Mouse (Mus musculus) hindbrain, embryonic 10.5 days (tissue): ENCODE results near the gene Iqcd. TPM values are rescaled to one million over a fixed set of nuclear protein-coding genes. Genes with fewer than 3 reads are reported as not detected.

Source experiments
- DNase-seq: peaks from one replicate; pipeline ENCODE4 v3.0.0-alpha.2; 2017; ENCODE audit warnings: low spot score
- H3K27ac ChIP-seq: fragments of 300-500 bp; sonication (generic); 2 replicates; pipeline ENCODE4 v1.5.1; 2016; ENCODE audit warnings: mild to moderate bottlenecking, moderate library complexity
- H3K27me3 ChIP-seq: fragments of 300-500 bp; sonication (generic); 2 replicates; pipeline ENCODE4 v1.6.1; 2016; ENCODE audit warnings: mild to moderate bottlenecking; ENCODE audit not compliant: poor library complexity, insufficient read depth, severe bottlenecking
- H3K36me3 ChIP-seq: fragments of 300-500 bp; sonication (generic); 2 replicates; pipeline ENCODE4 v1.6.1; 2016; ENCODE audit warnings: mild to moderate bottlenecking, moderate library complexity
- H3K4me1 ChIP-seq: fragments of 300-500 bp; sonication (generic); replicated peaks from 2 replicates; pipeline ENCODE4 v1.6.1; 2016; ENCODE audit warnings: mild to moderate bottlenecking
- H3K4me3 ChIP-seq: fragments of 300-500 bp; sonication (generic); 2 replicates; pipeline ENCODE4 v1.5.1; 2016; ENCODE audit warnings: mild to moderate bottlenecking, moderate library complexity
- H3K9me3 ChIP-seq: fragments of 300-500 bp; sonication (generic); 2 replicates; pipeline ENCODE4 v1.6.1; 2016; ENCODE audit warnings: mild to moderate bottlenecking, moderate library complexity
- WGBS: fragments of 180-500 bp; shearing (Covaris S2); methylation state at CpG from one replicate; pipeline ENCODE4 v1.1.7; 2016; 5-methylcytosine and 5-hydroxymethylcytosine counted together
- polyA plus RNA-seq: library from polyadenylated mRNA; unstranded; fragments of >200 nt; fragmentation: Nextera tagmentation; extraction: Ambion mirVana; gene quantifications from 2 replicates; pipeline ENCODE4 v1.2.1, GENCODE M21; 2016

Iqcd gene
- polyA plus RNA-seq, 1 experiment from 2014 or later: 2.8 TPM

DNA sequence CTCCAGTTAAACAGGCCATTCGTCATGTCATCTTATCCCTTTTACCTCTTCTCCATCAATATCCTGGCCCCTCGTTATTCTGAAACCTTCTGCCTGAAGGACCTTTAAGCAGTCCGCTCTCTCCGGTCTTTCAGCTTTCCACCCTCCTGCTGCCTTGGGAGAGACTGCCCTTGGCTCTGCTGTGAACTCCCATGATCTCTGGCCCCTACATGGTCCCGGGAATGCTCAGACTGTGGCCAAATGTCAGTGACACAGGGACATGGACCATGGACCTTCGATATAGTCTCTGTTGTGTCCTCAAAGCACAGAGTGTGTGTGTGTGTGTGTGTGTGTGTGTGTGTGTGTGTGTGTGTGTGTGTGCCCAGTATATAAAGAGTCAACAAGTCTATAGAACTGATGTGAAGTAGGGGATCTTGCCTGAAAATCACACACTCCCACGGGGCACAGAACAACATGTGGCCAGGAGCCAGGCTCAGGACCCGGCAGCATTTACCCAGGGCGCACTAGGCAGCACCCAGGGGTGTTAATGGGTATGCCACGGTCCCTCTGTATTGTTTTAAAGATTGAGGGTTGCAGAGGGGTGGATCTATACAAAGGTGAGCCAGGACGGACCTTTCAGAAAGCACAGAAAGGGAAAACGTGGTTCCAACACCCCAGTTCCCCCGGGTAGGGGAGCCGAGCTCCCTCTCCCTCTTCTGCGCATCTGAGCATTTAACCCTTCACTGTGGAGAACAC is 23.5 kb upstream of the Iqcd start:
- WGBS: 46% methylated on average over 15 of the region's 15 CpGs
- Histone ChIP-seq H3K9me3 (no peaks in the 10 kb centered on the region), H3K27ac (peak overlapping the region; percentile 85), H3K36me3 (no peaks in the 10 kb centered on the region), H3K4me1 (peaks cover 90% of the 10 kb centered on the region), H3K4me3 (no peak overlapping the region), H3K27me3 (no peaks in the 10 kb centered on the region)
- DNase-seq: no peak

DNA sequence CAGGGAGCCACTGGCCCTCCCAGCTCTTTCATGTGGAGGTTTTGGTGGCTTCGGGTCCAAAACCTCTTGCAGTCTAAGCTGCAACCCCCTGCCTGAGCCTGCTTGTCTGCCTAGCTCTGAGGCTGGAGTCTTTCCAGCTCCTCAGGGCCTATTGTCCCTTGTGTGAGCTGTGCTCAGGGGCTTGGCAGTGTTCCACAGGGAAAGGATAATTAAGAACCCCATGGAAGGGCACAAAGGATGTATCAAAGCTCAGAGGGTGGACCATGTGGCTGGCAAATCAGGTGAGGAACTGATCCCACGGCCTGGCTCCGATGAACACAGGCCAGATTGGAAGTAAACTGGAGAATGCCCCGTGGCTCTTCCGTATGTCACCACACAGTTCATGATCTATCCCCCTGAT is 22.7 kb upstream of the Iqcd start:
- DNase-seq: no peak
- H3K27me3 ChIP-seq: no peaks in the 10 kb centered on the region
- H3K36me3 ChIP-seq: no peaks in the 10 kb centered on the region
- H3K27ac ChIP-seq: peak overlapping the region; percentile 85
- no peak overlapping the region for H3K4me3 ChIP-seq
- peaks cover 90% of the 10 kb centered on the region for H3K4me1 ChIP-seq
- WGBS: 66% methylated on average over 5 of the region's 5 CpGs
- no peaks in the 10 kb centered on the region for H3K9me3 ChIP-seq

DNA sequence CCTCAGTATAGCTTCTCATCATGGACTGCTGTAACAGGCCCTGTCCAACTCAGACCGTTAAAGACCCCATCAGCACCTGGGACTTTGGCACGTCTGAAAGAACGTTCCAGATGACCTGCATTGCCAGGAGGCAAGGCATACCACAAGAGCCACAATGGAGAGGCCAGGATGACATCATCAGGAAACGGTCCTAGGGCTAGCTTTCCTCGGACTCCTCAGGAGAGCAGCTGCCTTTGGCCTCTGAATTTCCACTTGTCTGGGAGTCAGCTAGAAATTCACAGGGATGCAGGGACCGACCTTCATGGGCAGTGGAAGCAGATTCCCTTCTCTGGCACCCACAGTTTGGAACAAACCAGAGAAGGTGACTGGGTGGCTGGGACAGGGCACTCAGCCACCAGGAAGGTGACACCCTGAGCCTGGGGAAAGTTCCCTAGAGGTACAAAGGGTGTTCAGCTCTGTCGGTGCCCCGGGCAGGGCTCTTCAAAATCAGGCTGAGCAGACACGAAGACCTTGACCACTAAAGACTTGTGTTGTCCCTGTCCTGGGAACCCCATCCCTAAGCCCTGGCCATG is 22.0 kb upstream of the Iqcd start:
- DNase-seq: peak; percentile 15
- Histone ChIP-seq H3K27me3 (no peaks in the 10 kb centered on the region), H3K27ac (peak overlapping the region; percentile 85), H3K4me3 (no peak overlapping the region), H3K9me3 (no peaks in the 10 kb centered on the region), H3K4me1 (peaks cover 93% of the 10 kb centered on the region), H3K36me3 (no peaks in the 10 kb centered on the region)
- WGBS: 57% methylated on average over 9 of the region's 9 CpGs

DNA sequence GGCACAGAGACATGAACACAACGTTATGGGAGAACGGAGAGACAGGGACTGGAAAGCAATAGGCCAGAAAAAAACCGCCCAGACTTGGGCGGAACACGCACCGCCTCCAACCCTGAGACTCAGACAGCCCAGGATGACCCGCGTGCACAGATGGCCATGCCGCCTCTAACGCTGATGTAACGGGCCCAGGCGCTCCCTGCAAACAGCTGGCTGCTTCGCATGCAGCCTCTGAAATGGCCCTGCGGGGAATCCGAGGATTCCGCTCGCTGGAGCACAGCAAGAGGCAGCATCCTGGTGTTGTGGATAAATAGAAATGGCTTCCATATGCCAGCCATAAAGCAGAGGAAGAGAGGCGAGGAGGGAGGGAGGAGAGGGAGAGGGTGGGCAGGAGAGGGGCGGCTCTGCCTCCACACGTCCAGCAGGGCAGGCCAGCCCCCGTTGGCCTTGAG is 21.5 kb upstream of the Iqcd start:
- Histone ChIP-seq H3K9me3 (no peaks in the 10 kb centered on the region), H3K27me3 (no peaks in the 10 kb centered on the region), H3K4me3 (no peak overlapping the region), H3K36me3 (no peaks in the 10 kb centered on the region), H3K27ac (peak overlapping the region; percentile 85), H3K4me1 (peaks cover 89% of the 10 kb centered on the region)
- peak; percentile 74 for DNase-seq
- WGBS: 15% methylated on average over 21 of the region's 21 CpGs

DNA sequence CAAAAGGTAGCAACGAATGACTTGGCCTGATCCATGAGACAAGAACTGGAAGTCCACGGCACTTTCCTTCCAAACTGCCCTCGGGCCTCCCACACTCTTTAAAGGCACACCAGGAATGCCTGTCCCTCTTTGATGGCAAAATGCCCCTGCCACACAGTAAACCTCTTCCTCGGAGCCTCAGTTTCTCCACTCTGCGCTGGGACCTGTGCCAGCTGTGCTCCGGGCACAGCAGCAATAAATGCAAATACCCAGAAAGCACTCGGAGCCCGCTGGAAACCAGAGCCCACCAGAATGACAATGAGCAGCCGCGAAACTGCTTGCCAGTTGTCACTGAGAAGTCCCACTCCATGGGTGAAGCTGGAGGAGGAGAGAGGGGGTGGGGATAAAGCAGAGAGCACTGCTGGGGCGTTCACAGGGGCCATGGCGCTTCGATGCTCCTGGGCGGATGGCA is 21.0 kb upstream of the Iqcd start:
- no peaks in the 10 kb centered on the region for H3K36me3 ChIP-seq
- no peaks in the 10 kb centered on the region for H3K27me3 ChIP-seq
- no peaks in the 10 kb centered on the region for H3K9me3 ChIP-seq
- DNase-seq: peak; percentile 20
- peaks cover 85% of the 10 kb centered on the region for H3K4me1 ChIP-seq
- peak overlapping the region; percentile 85 for H3K27ac ChIP-seq
- 55% methylated on average over 14 of the region's 14 CpGs for WGBS
- H3K4me3 ChIP-seq: no peak overlapping the region

DNA sequence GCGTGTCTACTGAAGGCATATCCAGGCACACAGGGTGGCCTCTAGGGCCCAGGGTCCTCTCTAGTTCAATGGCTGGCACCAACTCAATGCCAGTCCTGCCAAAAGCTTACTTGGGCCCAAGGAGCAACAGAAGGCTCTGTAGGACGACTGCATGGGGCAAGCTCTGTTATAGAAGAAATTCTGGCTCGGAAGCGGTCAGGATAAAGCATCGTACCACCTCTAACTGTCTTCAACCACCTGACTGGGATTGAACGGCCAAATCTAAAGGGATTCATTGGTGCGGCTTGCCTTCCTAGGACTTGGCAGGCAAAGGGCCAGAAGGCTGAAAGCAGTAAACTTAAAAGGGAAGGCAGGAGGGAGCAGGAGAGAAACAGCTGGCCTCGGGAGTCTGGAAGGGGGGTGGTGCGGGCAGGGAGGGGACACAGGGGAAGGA is 20.5 kb upstream of the Iqcd start:
- no peak for DNase-seq
- 71% methylated on average over 9 of the region's 9 CpGs for WGBS
- Histone ChIP-seq H3K4me1 (peaks cover 79% of the 10 kb centered on the region), H3K27ac (peak overlapping the region; percentile 85), H3K27me3 (no peaks in the 10 kb centered on the region), H3K9me3 (no peaks in the 10 kb centered on the region), H3K36me3 (no peaks in the 10 kb centered on the region), H3K4me3 (no peak overlapping the region)

DNA sequence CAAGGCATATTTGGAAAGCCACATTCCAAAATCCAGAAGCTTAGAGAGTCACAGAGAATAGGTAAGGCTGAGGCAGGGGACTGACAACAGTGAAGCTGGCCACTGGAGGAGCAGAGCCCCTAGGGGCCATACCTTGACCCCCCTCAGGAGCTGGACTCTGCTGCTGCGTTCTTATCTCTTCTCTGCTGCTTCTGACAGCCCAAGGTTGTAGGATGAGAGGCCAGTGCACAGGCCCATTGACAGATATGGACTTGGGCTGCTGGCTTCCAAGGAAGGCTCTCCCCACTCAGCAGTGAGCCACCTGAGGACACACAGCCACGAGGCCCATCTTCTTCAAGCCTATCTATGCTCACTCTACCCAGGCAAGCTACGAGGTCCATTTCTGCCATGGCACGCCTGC is 19.9 kb upstream of the Iqcd start:
- Histone ChIP-seq H3K27me3 (no peaks in the 10 kb centered on the region), H3K4me1 (peaks cover 73% of the 10 kb centered on the region), H3K4me3 (no peak overlapping the region), H3K9me3 (no peaks in the 10 kb centered on the region), H3K27ac (no peak overlapping the region), H3K36me3 (no peaks in the 10 kb centered on the region)
- WGBS: 88% methylated on average over 4 of the region's 4 CpGs
- no peak for DNase-seq

DNA sequence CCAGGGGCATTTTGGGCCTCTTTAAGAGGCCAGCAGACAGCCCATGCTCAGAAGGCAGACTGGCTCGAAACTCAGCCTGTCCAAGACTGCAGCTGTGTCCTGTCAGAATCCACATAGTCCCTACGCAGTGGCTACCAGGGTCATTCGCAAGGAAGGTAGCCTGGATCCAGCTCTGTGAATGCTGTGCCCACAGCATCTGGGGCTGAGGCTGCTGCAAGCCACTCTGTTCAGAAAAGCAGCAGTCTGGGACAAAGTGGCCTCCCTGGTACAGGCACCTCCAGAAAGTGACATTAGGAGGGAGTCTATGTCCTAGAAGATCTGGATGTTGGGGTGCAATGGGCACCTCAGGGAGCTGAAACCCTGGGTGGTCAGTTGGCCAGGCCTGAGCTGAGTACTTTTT is 19.0 kb upstream of the Iqcd start:
- Histone ChIP-seq H3K27me3 (no peaks in the 10 kb centered on the region), H3K4me1 (peaks cover 74% of the 10 kb centered on the region), H3K27ac (no peak overlapping the region), H3K36me3 (no peaks in the 10 kb centered on the region), H3K9me3 (no peaks in the 10 kb centered on the region), H3K4me3 (no peak overlapping the region)
- DNase-seq: no peak
- 94% methylated on average over 3 of the region's 3 CpGs for WGBS

DNA sequence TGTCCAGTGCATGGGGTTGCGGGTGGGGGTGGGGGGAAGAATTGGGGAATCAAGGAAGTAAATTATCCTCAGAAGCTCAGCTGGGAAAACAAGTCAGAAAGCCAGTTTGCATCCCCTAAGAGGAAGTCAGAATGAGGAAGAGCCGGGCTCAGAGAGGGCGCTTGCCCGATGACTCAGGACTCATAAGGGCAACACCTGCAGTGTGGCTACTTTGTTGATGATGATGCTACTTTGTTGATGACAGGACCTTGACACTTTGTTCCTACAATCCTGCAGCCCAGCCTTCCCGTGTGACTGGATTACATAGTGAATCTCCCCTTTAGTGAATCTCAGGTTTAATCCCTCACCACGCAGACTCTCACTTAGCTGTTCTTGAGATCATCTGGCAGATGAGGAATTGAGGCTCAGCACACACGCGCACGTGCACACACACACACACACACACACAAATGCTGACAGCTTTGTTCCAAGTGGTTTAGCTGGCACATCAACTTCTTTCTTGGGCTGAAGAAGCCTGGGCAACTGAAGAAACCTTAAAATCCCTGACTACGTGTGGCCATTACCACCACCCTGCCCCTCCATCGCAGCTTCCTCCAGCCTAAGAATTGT is 18.4 kb upstream of the Iqcd start:
- DNase-seq: no peak
- 89% methylated on average over 11 of the region's 11 CpGs for WGBS
- H3K4me1 ChIP-seq: peaks cover 73% of the 10 kb centered on the region
- H3K4me3 ChIP-seq: no peak overlapping the region
- no peaks in the 10 kb centered on the region for H3K36me3 ChIP-seq
- H3K27me3 ChIP-seq: no peaks in the 10 kb centered on the region
- H3K9me3 ChIP-seq: no peaks in the 10 kb centered on the region
- H3K27ac ChIP-seq: no peak overlapping the region

DNA sequence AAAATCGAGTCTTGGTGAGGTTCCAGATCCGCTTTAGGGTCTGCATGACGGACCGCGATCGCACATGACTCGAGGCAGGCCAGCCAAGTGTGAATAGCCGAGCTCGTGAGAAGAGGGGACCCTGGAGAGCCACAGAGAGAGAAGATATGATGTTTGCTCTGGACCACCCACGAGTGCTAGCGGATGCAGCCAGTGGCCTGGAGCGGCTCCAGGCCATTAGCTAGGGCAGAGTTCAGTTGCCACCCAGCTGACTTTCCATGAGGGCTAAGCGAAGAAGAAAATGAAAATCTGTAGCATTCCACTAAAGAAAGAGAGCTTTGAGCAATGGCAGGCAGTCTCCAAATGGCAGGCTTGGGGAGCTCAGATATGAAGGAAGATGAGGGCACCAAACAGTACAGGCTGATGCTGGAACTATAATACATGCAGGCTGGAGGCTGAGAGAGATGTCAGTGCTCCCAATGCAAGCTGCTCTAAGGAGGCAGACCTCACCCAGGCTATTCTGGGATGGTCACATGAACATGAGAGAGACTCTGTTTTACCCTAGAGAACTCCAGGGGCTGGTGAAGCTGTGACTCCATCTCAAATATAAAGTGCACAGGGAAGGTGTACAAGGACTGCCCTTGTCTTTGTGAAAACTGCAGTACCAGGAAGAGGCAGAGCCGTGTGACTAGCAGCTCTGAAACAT is 17.6 kb upstream of the Iqcd start:
- peak; percentile 31 for DNase-seq
- H3K4me3 ChIP-seq: no peak overlapping the region
- WGBS: 59% methylated on average over 14 of the region's 14 CpGs
- H3K36me3 ChIP-seq: no peaks in the 10 kb centered on the region
- H3K27ac ChIP-seq: peak overlapping the region; percentile 62
- H3K4me1 ChIP-seq: peaks cover 65% of the 10 kb centered on the region
- H3K9me3 ChIP-seq: no peaks in the 10 kb centered on the region
- no peaks in the 10 kb centered on the region for H3K27me3 ChIP-seq

DNA sequence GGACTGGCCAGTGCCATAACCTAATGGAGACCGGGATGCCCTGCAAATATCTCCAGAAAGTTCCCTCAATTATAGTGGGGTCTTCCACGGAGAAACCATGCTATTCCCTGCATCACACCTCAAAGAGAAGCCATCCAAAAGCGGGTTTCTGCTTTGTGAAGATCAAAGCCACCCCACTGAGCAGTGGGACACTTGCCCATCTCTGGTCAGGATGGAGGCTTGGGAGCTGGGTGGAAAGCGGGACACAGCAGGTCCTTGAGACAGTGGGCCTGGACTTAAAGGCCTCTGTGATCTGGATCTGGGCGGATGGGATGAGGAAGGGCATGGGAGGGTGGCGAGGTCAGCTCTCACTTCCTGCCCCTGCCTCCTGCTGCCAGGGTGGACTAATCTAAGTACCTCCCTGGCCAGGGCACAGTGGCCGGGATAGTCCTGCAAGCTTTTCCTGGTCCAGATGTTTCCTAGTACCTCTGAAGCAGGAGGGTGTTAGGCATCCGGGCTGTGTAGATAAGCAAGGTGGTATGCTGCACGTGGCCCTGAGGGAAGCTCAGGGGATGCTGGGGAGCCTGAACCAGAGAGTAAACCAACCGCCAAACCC is 14.2 kb upstream of the Iqcd start:
- WGBS: 76% methylated on average over 10 of the region's 10 CpGs
- Histone ChIP-seq H3K27ac (0 out of 2 replicates have a peak overlapping the region, but pooled peaks have one; percentile 9), H3K4me3 (no peak overlapping the region), H3K27me3 (no peaks in the 10 kb centered on the region), H3K36me3 (no peaks in the 10 kb centered on the region), H3K9me3 (no peaks in the 10 kb centered on the region), H3K4me1 (peaks cover 62% of the 10 kb centered on the region)
- DNase-seq: no peak

DNA sequence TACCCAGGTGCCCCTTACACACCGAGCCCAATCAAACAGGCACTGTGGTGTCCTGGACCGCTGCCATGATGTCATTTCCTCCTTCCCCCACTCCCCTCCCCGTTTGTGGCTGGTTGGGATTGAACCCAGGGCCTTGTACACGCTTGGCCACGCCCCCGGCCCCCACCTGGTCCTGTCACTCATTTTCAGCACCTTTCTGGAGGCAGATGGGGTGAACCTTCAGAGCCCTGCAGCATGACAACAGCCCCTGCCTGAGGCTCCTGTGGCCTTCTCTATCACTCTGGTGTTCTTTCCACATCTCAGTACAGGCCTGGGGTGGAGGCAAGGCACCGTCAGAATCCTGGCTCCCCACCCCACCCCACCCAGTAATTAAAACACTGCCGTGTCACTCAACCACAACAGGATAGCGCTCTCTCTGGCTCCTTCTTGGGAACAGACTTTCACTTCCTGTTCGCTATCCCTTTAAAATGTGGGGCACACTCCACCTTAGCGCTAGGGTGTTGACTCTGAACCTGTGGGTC is 12.0 kb upstream of the Iqcd start:
- peaks cover 15% of the 10 kb centered on the region for H3K36me3 ChIP-seq
- no peaks in the 10 kb centered on the region for H3K9me3 ChIP-seq
- DNase-seq: no peak
- H3K4me3 ChIP-seq: no peak overlapping the region
- H3K4me1 ChIP-seq: peaks cover 47% of the 10 kb centered on the region
- H3K27me3 ChIP-seq: no peaks in the 10 kb centered on the region
- 80% methylated on average over 11 of the region's 11 CpGs for WGBS
- H3K27ac ChIP-seq: no peak overlapping the region
